Mouse (Mus musculus) liver, adult 2 months (tissue): ENCODE data around the gene Olfr1358. TPM values are rescaled to one million over a fixed set of nuclear protein-coding genes. Genes with fewer than 3 reads are reported as not detected.
"Not testable (repeated sequence)": the region's sequence is repeated elsewhere in the genome, so short reads cannot be mapped to it uniquely, and the experiment has no call there.

Source experiments
- DNase-seq: peaks from one replicate; pipeline ENCODE4 v3.0.0-alpha.2; 2011; ENCODE audit warnings: low read depth, low spot score; ENCODE audit errors: extremely low read depth
- H3K27ac ChIP-seq: fragments of 200-500 bp; replicated peaks from 2 replicates; pipeline ENCODE4 v1.5.1; 2012; ENCODE audit warnings: low read depth, mild to moderate bottlenecking, control low read depth, inconsistent platforms, low read length; ENCODE audit not compliant: insufficient read depth
- H3K27me3 ChIP-seq: fragments of 200-500 bp; 2 replicates; pipeline ENCODE4 v1.6.1; 2012; ENCODE audit warnings: mild to moderate bottlenecking, moderate library complexity, low read length, inconsistent platforms; ENCODE audit not compliant: control insufficient read depth, insufficient read depth
- H3K36me3 ChIP-seq: fragments of 200-500 bp; 2 replicates; pipeline ENCODE4 v1.6.1; 2012; ENCODE audit warnings: low read length, inconsistent platforms; ENCODE audit not compliant: control insufficient read depth, insufficient read depth
- H3K4me1 ChIP-seq: fragments of 200-500 bp; 2 replicates; pipeline ENCODE4 v1.6.1; 2011; ENCODE audit warnings: low read length; ENCODE audit not compliant: control insufficient read depth, insufficient read depth
- H3K4me3 ChIP-seq: fragments of 200-500 bp; 2 replicates; pipeline ENCODE4 v1.5.1; 2011; ENCODE audit warnings: low read depth, mild to moderate bottlenecking, control low read depth, low read length, moderate library complexity; ENCODE audit not compliant: insufficient read depth
- H3K79me2 ChIP-seq: fragments of 200-500 bp; 2 replicates; pipeline ENCODE4 v1.6.1; 2012; ENCODE audit warnings: inconsistent platforms, mild to moderate bottlenecking, low read length, moderate library complexity; ENCODE audit not compliant: control insufficient read depth, insufficient read depth
- H3K9ac ChIP-seq: fragments of 200-500 bp; 2 replicates; pipeline ENCODE4 v1.6.1; 2012; ENCODE audit warnings: low read depth, mild to moderate bottlenecking, control low read depth, inconsistent platforms, low read length
- CTCF ChIP-seq: fragments of 200-500 bp; IDR thresholded peaks from 2 replicates; pipeline ENCODE4 v1.5.1; 2011; ENCODE audit warnings: low read depth, low read length, control low read depth
- POLR2A ChIP-seq: fragments of 200-500 bp; IDR thresholded peaks from 2 replicates; pipeline ENCODE4 v1.6.1; 2011; ENCODE audit warnings: low read length, control low read depth; ENCODE audit not compliant: insufficient read depth; ENCODE audit errors: extremely low read depth
- WGBS: fragments of 180-500 bp; shearing (Covaris S2); methylation state at CpG from one replicate; pipeline ENCODE4 v1.1.7; 2018; 5-methylcytosine and 5-hydroxymethylcytosine counted together
- polyA plus RNA-seq: library from polyadenylated mRNA; depleted of rRNA; stranded (reverse); fragments of >200 nt; gene quantifications from 2 replicates; pipeline ENCODE4 v1.2.3, GENCODE M21; 2012
- total RNA-seq: library from RNA; depleted of rRNA; stranded (reverse); fragments of >200 nt; gene quantifications from 2 replicates; pipeline ENCODE4 v1.2.3, GENCODE M21; 2014

The Olfr1358 gene
- total and polyA plus RNA-seq, 2 experiments, result not detected

DNA sequence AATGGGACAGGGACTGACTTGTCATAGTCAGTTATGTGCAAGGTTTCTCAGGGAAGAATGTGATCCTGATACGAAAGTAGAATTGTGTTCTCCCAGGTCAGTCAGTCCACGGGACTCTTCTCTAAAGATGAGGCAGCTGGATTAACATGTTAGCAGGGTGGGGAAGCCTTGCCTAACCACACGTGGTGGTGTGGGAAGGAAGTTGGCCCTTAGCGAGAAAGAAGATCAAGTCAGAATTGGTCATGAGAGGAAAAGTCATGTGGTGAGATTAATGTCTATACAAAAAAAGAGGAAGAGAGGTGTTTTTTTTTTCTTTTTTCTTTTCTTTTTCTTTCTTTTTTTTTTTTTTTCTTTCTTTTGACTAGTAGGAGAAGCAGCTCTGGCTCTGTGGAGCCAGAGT, 40.4 kb upstream of the Olfr1358 start:
- no peaks in the 10 kb centered on the region for H3K36me3 ChIP-seq
- no peak overlapping the region for H3K27ac ChIP-seq
- H3K9ac ChIP-seq, result no peak overlapping the region
- H3K4me1 ChIP-seq, result no peaks in the 10 kb centered on the region
- no peaks in the 10 kb centered on the region for H3K27me3 ChIP-seq
- no peak for TF ChIP-seq POLR2A
- TF ChIP-seq CTCF, result no peak
- no peak overlapping the region for H3K4me3 ChIP-seq
- 78% methylated on average over 4 of the region's 4 CpGs for WGBS
- no peaks in the 10 kb centered on the region for H3K79me2 ChIP-seq
- DNase-seq, result no peak

- Histone ChIP-seq H3K9ac (no peak overlapping the region), H3K27ac (no peak overlapping the region)
These were observed 36.0 kb upstream of the Olfr1358 start for GRCm38 (mm10) chr10:78480954-78481927.

DNA sequence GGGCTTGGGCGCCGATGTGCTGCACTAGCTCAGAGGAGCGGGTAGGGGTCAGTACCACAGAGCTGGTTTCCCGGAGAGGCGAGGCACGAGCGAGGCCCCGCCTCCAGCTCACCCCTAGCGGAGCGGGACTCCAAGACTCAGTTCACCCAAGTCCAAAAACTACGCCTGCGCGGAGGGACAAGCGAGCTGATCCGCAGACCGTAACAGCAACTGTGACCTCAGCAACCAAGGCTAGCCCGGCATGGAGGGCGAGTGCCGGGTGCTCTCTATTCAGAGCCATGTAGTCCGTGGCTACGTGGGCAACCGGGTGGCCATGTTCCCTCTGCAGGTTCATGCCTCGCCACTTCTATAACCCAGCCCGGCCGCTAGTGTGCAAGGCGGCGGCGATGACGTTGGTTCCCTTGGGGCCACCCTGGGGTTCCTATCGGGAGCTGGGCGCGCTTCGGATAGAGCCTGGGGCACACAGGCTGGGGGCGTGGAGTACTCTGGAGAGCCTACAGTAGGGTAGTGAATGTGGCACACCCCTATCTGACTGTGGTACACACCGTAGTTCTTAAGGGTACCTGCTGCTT, 35.2 kb upstream of the Olfr1358 start:
- Histone ChIP-seq H3K27me3 (no peaks in the 10 kb centered on the region), H3K4me3 (peak overlapping the region; percentile 54), H3K27ac (no peak overlapping the region), H3K36me3 (no peaks in the 10 kb centered on the region), H3K79me2 (no peaks in the 10 kb centered on the region), H3K4me1 (peaks cover 9% of the 10 kb centered on the region), H3K9ac (peak overlapping the region; percentile 39; the same call in 1 of the 2 replicates)
- TF ChIP-seq CTCF (peak; percentile 46), POLR2A (no peak)
- DNase-seq, result peak; percentile 63
- 2% methylated on average over 35 of the region's 35 CpGs for WGBS

More at GRCm38 (mm10) chr10:78480954-78481927, 36.0 kb upstream of the Olfr1358 start:
- no peak for TF ChIP-seq POLR2A
- no peak for TF ChIP-seq CTCF
- Histone ChIP-seq H3K36me3 (no peaks in the 10 kb centered on the region), H3K4me1 (peaks cover 9% of the 10 kb centered on the region), H3K4me3 (peak overlapping the region; percentile 54; the same call in 1 of the 2 replicates), H3K27me3 (no peaks in the 10 kb centered on the region), H3K79me2 (no peaks in the 10 kb centered on the region)
- WGBS, result 51% methylated on average over 21 of the region's 21 CpGs
- DNase-seq, result no peak

DNA sequence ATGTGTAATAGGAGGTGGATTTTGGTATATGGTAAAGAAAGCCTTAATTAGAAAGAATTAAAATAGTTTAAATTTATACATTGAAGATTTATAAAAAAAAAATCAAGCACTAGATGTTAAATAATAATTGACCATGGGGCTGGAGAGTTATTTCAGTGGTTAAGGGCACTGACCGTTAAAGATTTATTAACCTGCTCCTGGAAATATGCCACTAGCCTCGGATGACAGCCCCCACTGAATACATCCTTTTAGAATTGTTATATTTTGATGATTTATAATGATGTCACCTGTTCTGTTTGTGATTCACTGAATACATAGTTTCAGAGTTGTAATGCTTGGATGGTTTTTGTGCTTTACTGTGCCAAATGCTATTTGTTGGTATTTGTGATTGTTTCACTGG, 31.9 kb upstream of the Olfr1358 start:
- H3K27me3 ChIP-seq, H3K79me2 ChIP-seq, DNase-seq, H3K4me3 ChIP-seq, H3K9ac ChIP-seq, H3K4me1 ChIP-seq, H3K27ac ChIP-seq, H3K36me3 ChIP-seq: not testable (repeated sequence)
- 10% methylated on average over 2 of the region's 2 CpGs for WGBS

DNA sequence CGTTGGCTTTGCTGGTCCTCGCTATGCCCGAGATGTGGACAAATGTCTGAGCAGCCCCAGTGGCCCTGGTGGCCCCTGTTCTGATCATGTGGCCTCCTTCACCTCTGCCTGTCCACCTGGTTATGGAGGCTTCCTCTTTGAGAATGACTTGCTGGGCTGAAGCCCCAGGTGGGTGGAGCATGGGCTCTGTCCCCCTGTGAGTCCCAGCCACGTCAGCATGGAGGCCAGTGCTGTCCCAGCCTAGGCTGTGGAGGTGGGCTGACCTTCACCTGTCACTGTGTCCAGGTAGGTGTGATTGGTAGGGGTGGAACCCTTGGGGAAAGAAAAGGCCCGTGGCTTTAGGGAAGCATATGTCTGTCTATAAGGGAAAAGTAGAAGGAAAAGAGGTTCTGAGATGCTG, 30.4 kb upstream of the Olfr1358 start:
- no peak for DNase-seq
- Histone ChIP-seq H3K9ac (no peak overlapping the region), H3K27me3 (no peaks in the 10 kb centered on the region), H3K4me1 (peaks cover 9% of the 10 kb centered on the region), H3K4me3 (no peak overlapping the region), H3K36me3 (no peaks in the 10 kb centered on the region), H3K27ac (no peak overlapping the region), H3K79me2 (no peaks in the 10 kb centered on the region)
- 70% methylated on average over 5 of the region's 5 CpGs for WGBS
- no peak for TF ChIP-seq CTCF
- no peak for TF ChIP-seq POLR2A
